Mouse (Mus musculus): ENCODE measurements at regions not wholly inside any gene's neighbourhood (a gene's known extent, or its start where the extent isn't known, plus 50 kb on each side); places are given as distances from the start of the nearest gene placed in this dataset.
A peak's percentile ranks its signal among the peaks of the same experiment; 100 is the strongest.

DNA sequence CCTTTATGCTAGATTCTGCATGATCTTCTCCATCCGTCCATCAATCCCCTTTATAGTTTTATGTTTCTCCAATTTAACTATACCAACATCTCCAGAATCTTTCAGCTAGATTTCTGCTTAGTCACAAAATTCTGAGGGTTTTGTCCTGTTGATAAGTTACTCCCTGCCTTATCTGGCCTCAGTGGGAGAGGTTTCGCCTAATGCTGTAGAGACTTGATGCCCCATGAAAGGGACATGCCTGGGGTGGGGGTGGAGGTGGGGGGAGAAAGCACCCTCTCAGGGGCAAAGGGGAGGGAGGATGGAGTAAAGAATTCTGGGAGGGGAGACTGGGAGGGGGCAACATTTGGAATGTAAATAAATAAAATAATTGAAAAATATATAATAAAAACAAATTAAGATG lies 93.2 kb upstream of the Jazf1 start:
- no peaks in the 10 kb centered on the region for H3K36me3 ChIP-seq (ENCODE audit: control insufficient read depth, insufficient read depth)
- H3K27me3 ChIP-seq (replicated peaks; ENCODE audit: control insufficient read depth, insufficient read depth, low read length) = no peaks in the 10 kb centered on the region
- no peak overlapping the region for H3K27ac ChIP-seq (ENCODE audit: low read depth, low read length)
- no peaks in the 10 kb centered on the region for H3K9me3 ChIP-seq (ENCODE audit: control insufficient read depth)
- H3K4me2 ChIP-seq (replicated peaks; ENCODE audit: low read depth) = no peak overlapping the region
- no peak for ATAC-seq
- no peak overlapping the region for H3K9ac ChIP-seq (ENCODE audit: low read depth, low read length)
- WGBS = 70% methylated on average over 2 of the region's 2 CpGs
- TF ChIP-seq CTCF (IDR thresholded peaks at IDR 0.05; ENCODE audit: low read depth) = no peak
- no peaks in the 10 kb centered on the region; the same call in 1 of the 2 replicates for H3K4me1 ChIP-seq (replicated peaks; ENCODE audit: control insufficient read depth, insufficient read depth, low read length)
- H3K4me3 ChIP-seq (ENCODE audit: low read depth, low read length) = no peak overlapping the region

DNA sequence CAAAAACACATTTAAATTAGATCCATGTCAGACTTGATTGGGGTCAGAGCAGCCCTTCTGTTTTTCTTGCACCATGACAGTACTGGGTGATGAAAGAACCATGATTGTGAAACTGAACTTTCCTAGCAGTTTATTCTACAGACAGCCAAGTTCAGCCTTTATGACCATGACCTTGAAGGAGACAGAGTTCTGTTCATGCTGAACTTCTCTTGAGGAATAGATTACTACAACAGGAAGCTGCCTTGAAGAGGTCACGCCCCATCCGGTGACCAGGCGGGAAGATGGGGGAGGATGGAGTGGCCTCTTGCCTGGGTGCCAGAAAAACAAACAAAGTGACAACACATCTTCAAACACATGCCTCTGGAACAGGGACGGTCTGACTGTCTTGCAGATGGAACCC lies 86.2 kb upstream of the Jazf1 start:
- no peak overlapping the region for H3K27ac ChIP-seq (ENCODE audit: low read depth, low read length)
- 53% methylated on average over 4 of the region's 4 CpGs for WGBS

DNA sequence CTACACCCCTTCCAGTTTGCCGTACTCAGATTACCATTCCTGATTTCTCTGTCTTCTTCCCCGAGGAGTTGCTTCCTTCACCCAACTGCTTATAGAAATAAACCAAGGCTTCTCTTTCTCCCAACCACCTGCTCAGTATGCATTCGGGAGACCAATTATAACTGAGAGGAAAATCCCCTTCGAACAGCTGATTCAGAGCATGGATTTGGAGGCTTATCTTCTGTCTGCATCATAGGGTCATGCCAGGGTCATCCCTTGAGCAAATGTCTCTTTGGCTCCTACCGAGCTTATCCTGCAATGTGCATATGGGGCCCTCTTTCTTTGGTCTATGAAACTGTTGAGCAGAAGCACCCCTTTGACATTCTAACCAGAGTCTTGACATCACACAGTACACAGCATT lies 79.0 kb upstream of the Jazf1 start:
- H3K27me3 ChIP-seq (replicated peaks; ENCODE audit: control insufficient read depth, insufficient read depth, low read length) = no peaks in the 10 kb centered on the region
- no peaks in the 10 kb centered on the region for H3K9me3 ChIP-seq (ENCODE audit: control insufficient read depth)
- ATAC-seq = no peak
- no peak for TF ChIP-seq CTCF (IDR thresholded peaks at IDR 0.05; ENCODE audit: low read depth)
- no peak overlapping the region for H3K4me3 ChIP-seq (ENCODE audit: low read depth, low read length)
- no peak overlapping the region for H3K9ac ChIP-seq (ENCODE audit: low read depth, low read length)
- no peaks in the 10 kb centered on the region for H3K36me3 ChIP-seq (ENCODE audit: control insufficient read depth, insufficient read depth)
- no peak overlapping the region for H3K27ac ChIP-seq (ENCODE audit: low read depth, low read length)
- WGBS = 34% methylated on average over 5 of the region's 5 CpGs
- no peaks in the 10 kb centered on the region for H3K4me1 ChIP-seq (replicated peaks; ENCODE audit: control insufficient read depth, insufficient read depth, low read length)
- no peak overlapping the region for H3K4me2 ChIP-seq (replicated peaks; ENCODE audit: low read depth)

More for the DNA sequence above, 86.2 kb upstream of the Jazf1 start:
- Histone ChIP-seq H3K9me3 (ENCODE audit: control insufficient read depth) (no peaks in the 10 kb centered on the region), H3K4me3 (ENCODE audit: low read depth, low read length) (no peak overlapping the region), H3K4me1 (replicated peaks; ENCODE audit: control insufficient read depth, insufficient read depth, low read length) (no peaks in the 10 kb centered on the region), H3K36me3 (ENCODE audit: control insufficient read depth, insufficient read depth) (no peaks in the 10 kb centered on the region), H3K4me2 (replicated peaks; ENCODE audit: low read depth) (no peak overlapping the region), H3K27me3 (replicated peaks; ENCODE audit: control insufficient read depth, insufficient read depth, low read length) (no peaks in the 10 kb centered on the region), H3K9ac (ENCODE audit: low read depth, low read length) (no peak overlapping the region)
- TF ChIP-seq CTCF (IDR thresholded peaks at IDR 0.05; ENCODE audit: low read depth) = no peak
- ATAC-seq = no peak

DNA sequence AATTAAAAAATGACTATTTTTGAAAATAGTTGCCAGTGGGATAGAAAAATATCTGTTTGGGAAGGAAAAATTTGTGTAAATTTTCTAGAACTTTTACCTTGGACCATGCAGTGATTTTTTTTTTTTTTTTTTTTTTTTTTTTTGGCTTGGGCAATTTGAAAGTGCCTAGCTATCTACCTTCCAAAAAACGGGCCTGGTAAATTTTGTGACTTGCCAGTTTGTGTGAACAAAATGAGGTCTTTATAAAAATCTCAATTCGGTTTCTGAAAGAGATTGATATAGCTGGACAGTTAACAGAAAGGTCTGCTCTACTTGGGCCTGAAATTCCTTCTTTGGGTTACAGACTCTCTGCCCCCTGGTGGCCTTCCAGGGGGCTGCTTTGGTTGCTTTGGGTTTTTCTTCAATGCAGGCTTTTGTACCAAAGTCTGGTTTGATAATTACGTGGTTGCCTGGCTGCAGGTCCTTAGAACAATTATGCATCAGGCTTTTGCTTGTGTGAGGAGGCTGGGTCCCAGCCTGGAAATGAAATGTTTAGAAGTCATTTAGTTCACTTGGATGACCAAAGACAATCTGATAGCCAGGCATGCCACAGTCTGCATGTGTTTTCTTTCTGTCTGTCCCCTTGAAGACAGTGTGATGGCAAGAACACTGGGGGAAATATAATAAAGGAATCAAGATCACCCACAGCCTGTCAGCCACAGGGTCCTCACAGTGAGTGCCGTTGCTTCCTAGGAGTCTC lies 75.6 kb upstream of the Jazf1 start:
- peak; percentile 79 for TF ChIP-seq CTCF (IDR thresholded peaks at IDR 0.05; ENCODE audit: low read depth)
- 26% methylated on average over 4 of the region's 4 CpGs for WGBS
- ATAC-seq = no peak

DNA sequence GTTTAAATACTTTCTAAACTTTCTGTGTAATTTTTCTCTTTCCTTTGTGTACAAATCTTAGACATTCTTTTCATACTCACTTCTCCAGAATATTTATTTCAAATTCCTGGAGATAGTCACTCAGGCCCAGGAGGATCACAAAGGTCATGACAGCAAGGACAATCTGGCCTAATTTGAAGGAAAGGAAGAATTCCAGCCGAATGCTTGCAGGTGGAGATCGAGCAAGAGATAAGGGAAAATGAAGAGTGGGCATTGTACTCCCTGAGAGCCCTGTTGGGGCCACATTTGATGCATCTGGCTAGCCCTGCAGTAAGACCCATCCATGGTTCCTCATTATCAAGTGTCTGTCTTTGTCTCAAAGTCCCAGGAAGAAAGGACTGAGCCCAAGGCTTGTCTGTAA lies 66.0 kb upstream of the Jazf1 start:
- 45% methylated on average over 2 of the region's 2 CpGs for WGBS
- Histone ChIP-seq H3K4me1 (replicated peaks; ENCODE audit: control insufficient read depth, insufficient read depth, low read length) (no peaks in the 10 kb centered on the region), H3K36me3 (ENCODE audit: control insufficient read depth, insufficient read depth) (no peaks in the 10 kb centered on the region), H3K9me3 (ENCODE audit: control insufficient read depth) (no peaks in the 10 kb centered on the region), H3K27ac (ENCODE audit: low read depth, low read length) (no peak overlapping the region), H3K4me3 (ENCODE audit: low read depth, low read length) (no peak overlapping the region), H3K9ac (ENCODE audit: low read depth, low read length) (no peak overlapping the region), H3K27me3 (replicated peaks; ENCODE audit: control insufficient read depth, insufficient read depth, low read length) (no peaks in the 10 kb centered on the region), H3K4me2 (replicated peaks; ENCODE audit: low read depth) (no peak overlapping the region)
- TF ChIP-seq CTCF (IDR thresholded peaks at IDR 0.05; ENCODE audit: low read depth) = no peak
- no peak for ATAC-seq

More for the DNA sequence above, 75.6 kb upstream of the Jazf1 start:
- Histone ChIP-seq H3K9ac (ENCODE audit: low read depth, low read length) (no peak overlapping the region), H3K27ac (ENCODE audit: low read depth, low read length) (no peak overlapping the region), H3K4me1 (replicated peaks; ENCODE audit: control insufficient read depth, insufficient read depth, low read length) (no peaks in the 10 kb centered on the region), H3K9me3 (ENCODE audit: control insufficient read depth) (no peaks in the 10 kb centered on the region), H3K4me2 (replicated peaks; ENCODE audit: low read depth) (no peak overlapping the region), H3K4me3 (ENCODE audit: low read depth, low read length) (no peak overlapping the region), H3K36me3 (ENCODE audit: control insufficient read depth, insufficient read depth) (no peaks in the 10 kb centered on the region), H3K27me3 (replicated peaks; ENCODE audit: control insufficient read depth, insufficient read depth, low read length) (no peaks in the 10 kb centered on the region)

DNA sequence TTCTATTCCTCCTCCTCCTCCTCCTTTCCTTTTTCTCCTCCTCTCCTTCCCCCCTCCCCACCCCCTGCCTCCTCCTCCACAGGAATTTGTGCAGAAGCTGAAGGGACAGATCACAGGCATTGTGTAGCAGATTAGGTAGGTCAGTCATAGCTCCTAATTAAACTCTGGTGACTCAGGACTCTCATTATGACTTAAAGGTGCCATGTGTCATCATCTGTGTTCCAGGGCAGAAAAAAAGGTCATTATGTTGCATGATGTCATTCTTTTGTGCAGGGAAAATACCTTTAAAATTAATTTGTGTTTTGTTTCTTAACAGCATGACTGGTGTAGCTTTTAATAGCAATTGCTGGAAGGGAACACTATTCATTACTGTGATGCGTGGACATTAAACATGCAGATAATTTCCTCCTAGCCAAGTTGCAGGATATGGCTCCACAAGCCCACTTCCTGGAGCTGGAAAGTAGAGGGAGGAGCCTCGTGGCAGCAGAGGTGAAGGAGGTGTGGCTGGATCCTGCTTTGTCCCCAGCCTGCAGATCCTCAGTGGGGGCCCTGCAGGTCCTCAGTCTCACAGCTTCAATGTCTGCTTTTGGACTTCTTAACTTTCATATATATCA lies 62.4 kb upstream of the Jazf1 start:
- no peaks in the 10 kb centered on the region for H3K9me3 ChIP-seq (ENCODE audit: control insufficient read depth)
- no peaks in the 10 kb centered on the region for H3K27me3 ChIP-seq (replicated peaks; ENCODE audit: control insufficient read depth, insufficient read depth, low read length)
- no peak overlapping the region for H3K4me2 ChIP-seq (replicated peaks; ENCODE audit: low read depth)
- no peak overlapping the region for H3K9ac ChIP-seq (ENCODE audit: low read depth, low read length)
- H3K27ac ChIP-seq (ENCODE audit: low read depth, low read length) = no peak overlapping the region
- no peaks in the 10 kb centered on the region for H3K4me1 ChIP-seq (replicated peaks; ENCODE audit: control insufficient read depth, insufficient read depth, low read length)
- no peak for ATAC-seq
- no peak overlapping the region for H3K4me3 ChIP-seq (ENCODE audit: low read depth, low read length)
- 15% methylated on average over 2 of the region's 2 CpGs for WGBS
- TF ChIP-seq CTCF (IDR thresholded peaks at IDR 0.05; ENCODE audit: low read depth) = no peak
- no peaks in the 10 kb centered on the region for H3K36me3 ChIP-seq (ENCODE audit: control insufficient read depth, insufficient read depth)

Data from intestine, postnatal 0 days (tissue).